Mouse (Mus musculus) thymus, postnatal 25 days (tissue): ENCODE data around the gene C87436.

Experiments
- DNase-seq: peaks from one replicate; pipeline ENCODE4 v3.0.0; 2022

Gene C87436

DNA sequence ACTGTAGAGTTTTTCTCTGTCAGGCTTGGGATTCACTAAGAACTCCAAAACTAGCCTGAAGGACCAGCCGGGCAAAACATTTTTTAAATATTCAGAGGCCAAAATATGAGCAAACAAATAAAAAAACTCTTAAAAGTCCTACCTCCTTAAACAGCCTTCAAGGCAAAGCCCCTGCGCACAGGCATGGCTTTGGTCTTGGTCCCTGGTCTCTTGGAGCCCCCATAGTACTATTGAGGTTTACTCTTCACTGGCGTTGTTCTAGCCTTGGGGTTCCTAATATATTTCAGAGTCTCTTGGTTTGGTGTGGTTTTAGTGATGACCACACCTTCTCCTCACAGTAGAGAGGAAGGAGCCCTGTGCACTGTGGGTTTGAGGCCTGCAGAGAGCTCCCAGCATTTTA is 6.6 kb upstream of the C87436 start:
- no peak for DNase-seq

DNA sequence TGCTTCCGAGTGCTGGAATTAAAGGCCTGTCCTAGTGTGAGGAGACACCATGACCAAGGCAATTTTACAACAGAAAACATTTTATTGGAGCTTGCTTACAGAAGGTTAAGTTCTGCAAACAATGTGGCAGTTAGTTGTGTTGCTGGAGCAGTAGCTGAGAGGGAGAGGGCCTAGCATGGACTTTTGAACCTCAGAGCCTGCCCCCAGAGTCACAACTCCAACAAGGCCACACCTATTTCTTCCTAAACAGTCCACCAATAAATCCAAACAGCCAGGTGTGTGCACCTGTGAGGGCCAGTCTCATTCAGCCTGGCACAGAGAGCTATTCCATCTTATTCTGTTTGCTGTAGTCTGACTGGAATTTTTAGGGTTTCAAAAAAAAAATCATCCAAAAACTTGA is 4.5 kb upstream of the C87436 start:
- no peak for DNase-seq

DNA sequence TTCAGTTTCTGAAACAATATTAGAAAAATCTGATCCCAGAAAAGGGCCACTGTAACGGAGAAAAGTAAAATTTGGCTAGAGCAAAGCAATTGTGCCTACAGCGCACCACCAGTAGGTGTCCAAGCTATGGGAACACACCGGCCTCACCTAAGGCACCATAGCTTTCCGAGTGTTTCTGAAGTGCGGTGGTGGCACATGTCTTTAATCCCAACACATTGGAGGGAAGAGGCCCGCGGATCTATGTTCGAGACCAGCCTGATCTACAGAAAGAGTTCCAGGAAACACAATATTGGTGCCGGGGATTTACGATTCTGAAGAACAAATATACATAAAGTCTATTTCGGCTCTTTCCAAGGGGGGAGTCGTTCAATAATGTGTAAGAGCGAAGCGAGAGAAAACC is 463 bp upstream of the C87436 start:
- DNase-seq, result peak; percentile 64

DNA sequence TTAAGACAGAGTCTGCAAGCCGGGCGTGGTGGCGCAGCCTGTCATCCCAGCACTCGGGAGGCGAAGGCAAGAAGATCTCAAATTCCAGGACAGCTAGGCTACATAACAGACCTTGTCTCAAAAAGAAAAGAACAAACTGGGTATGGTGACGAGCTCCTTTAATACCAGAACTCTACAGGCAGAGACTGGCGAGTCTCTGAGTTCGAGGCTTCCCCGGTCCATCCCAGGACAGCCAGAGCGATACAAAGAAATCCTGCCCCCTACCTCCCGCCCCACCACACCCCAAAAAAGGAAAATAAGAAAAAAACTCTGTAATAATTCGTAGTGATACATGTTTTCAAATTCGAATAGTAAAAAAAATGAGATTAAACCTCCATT is 934 bp downstream of the C87436 start:
- DNase-seq, result no peak

DNA sequence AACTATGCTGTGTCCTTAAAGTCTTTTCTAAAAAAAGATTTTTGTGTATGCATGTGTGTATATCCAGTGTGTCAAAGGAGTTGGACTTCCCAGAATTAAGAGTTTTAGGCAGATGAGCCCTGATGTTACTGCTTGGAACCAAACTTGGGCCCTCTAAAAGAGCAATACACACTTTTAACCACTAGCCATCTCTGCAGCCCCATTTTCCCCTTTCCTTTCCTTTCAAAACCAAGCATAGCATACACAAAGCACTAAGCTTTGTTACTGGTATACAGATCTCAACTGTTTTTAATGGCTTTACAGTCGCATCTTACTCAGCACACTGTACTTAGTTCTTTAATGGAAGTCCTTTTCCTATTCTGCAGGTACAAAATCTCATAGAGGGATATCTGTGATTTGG is 1.4 kb downstream of the C87436 start:
- no peak for DNase-seq

DNA sequence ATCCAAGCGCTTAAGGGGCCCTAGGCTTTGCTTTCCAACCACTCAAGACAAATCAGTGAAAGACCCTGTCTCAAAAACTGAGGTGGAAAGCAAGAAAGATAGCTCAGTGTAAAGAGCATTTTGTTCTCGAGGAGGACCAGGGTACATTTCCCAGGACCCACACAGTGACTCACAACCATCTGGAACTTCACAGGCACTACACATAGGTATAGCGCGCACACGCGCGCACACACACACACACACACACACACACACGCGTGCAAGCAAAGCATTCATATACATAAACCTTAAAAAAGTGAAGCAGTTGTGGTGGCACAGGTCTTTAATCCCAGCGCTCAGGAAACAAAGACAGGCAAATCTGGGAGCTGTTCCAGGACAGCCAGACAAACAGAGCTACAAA is 3.4 kb downstream of the C87436 start:
- DNase-seq, result no peak

DNA sequence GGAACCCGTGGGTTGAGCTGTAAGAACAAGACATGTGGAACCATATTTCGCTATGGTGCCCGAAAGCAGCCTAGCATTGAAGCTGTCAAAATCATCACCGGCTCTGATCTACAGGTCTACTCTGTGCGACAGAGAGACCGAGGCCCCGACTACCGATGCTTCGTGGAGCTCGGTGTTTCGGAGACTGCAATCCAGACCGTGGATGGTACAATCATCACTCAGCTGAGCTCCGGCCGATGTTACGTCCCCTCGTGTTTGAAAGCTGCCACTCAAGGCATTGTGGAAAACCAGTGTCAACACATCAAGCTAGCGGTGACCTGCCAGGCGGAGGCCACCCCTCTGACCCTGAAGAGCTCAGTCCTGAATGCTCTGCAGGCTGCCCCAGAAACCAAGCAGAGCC is 7.4 kb downstream of the C87436 start:
- DNase-seq, result no peak

DNA sequence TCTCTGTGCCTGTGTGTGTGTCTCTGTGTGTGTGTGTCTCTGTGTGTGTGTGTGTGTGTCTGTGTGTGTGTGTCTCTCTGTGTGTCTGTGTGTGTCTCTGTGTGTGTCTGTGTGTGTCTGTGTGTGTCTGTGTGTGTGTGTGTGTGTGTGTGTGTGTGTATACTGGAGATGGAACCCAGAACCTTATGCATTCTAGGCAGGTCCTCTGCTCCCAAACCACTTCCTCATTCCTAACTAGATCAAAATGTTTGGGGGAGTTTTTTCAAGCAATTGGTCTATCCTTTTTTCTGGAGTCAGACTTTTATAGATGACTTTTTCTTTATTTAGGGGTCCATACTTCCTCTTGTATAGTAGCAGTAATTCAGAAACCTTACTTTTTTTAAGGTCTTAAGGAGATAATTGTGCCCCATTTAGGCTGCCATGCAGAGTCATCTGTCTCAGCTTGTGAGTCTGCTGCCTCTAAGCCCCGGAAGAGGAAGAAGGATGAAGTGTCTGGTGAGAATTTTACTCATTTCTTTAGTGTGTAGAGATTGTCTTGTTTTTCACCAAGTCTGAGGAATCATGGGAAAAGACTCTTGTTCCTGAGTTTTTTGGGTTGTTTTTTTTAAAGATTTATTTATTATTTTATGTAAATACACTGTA is 8.9 kb downstream of the C87436 start:
- DNase-seq, result no peak

DNA sequence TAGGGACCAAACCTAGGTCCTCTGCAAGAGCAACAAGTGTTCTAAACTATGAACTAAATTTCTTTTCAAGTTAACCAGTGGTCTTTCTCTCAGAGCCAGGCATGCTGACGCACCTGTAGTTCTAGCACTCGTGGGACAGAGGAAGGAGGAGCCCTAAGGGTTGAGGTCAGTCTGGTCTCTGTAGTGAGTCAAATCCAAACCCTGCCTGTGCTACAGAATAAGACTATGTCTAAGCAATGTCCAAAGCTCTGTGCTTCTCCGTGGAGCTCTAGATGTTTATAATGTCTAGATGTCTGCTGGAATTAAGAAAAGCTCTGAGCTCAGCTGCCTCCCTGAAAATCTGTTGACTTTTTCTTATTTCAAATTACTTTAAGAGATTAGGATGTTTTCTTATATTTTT is 18.6 kb downstream of the C87436 start:
- no peak for DNase-seq

DNA sequence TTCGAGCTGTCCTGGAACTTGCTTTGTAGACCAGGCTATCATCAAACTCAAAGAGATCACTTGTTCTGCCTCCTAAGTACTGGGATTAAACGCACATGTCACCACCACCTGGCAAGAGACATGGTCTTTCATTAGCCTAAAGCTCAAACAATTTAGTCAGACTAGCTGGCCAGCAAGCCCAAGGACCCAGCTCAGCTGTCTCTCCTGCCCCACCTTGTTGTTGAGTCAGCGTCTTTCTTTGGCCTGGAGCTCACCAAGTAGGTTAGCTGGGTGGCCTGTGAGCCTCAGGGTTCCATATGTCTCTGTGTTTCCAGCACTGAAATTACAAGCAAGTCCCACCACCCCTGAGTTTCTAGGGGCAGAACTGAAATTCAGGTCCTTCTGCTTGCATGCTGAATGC is 24.9 kb downstream of the C87436 start:
- DNase-seq, result no peak

DNA sequence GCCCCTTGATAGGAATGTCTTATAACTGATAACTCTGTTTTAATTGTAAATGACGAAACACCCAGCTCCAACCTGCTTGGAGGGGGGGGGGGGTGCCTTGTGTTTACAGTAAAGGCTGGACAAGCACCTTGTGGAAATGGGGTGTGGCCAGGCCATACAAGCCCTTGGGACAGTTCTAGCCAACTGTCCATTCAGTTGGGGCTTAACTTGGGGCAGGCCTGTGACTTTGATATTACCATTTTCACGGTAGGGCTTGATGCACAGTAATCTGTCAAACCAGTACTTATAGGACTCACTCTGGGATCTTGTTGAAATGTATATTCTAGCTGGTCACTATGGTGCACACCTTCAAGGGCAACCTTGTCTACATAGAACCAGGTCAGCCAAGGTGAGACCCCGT is 33.1 kb downstream of the C87436 start:
- DNase-seq, result no peak

DNA sequence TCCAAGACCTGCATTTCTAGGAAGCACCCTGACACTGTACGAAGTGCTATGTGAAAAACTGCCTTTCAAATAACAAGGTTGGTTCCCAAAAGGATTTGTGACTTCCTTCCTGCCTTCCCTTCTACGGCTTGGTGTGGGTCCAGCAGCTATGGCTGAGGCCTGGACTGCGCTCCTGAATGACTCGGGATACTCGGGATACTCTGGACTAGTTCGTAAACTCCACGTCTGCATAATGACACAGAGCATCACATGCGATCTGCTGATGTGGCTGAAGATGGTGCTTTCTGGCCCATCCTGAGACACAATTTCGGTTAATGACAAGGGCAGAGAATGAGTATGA is 33.6 kb downstream of the C87436 start:
- no peak for DNase-seq

DNA sequence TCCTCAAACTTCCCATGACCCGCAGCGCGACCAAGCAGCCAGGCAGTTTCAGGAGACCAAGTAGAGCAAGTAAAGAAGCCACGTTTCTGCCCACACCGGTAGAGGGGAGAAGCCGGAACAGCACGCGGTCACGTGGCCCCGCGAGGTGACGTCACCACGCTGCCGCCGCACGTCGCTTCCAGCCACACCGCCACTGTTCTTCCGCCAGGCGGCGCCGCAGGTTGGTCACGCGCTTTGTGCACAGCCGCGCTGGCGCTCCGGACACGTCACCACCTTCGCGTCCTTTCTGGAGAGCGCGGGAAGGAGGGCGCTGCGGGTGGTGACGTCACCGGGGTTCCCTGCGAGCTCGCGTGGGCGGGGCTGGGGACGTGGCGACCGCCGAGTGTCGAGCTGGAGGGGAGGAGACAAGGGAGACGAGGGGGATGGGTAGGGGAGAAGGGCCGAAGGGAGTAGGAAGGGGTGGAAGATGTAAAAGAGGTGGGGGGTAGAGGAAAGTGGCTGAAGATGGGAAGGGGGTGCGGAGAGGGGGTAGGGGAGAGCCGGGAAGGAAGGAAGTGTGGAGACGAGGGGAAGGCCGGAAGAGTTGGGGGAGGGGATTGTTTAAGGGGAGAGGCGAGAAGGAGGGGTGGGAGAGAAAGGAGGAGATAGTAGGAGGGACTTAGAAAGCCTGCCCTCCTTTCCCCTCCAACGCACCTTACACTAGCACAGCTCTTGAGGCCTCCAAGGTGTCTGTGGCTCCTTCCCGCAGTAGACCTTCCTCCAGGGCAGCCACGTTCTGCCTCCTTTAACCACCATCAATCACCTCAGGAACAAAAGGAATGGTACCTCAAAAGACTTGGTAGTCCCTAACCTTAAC is 34.2 kb downstream of the C87436 start:
- peak; percentile 100 for DNase-seq

DNA sequence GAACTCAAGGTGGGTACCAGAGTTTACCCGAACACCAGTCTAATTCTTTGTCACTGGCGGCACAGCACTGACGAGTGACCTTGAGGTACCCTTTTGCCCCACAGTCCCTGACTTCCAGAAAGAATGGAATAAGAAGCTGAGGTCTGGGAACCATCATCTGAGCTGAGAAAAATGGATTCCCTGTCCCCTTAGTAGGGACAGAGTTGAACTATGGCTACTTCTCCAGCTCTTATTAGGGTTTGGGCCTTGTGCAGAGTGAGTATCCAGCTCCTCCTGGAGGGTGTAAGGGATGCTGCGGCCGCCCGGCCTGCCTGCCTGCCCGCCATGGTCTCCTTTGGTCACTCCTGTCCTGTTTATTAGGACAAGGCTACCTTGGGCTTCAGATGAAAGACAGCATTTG is 34.9 kb downstream of the C87436 start:
- DNase-seq, result no peak

DNA sequence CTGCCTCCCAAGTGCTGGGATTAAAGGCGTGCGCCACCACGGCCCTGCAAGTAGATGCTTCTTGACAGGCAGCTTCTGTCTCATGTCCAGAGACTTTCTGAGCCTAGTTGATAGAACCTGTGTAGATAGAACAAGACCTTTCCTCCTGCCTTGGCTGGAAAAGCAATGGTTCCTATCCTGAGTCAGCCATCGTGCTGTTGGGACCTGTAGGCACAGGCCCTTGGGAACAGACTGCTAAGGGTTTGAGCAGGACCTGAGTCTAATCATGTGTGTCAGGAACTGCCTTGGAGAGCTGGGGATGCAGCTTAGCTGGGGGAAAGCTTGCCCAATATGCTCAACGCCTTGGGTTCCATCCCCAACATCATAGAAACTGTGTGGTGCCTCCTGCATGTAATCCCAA is 35.9 kb downstream of the C87436 start:
- no peak for DNase-seq

DNA sequence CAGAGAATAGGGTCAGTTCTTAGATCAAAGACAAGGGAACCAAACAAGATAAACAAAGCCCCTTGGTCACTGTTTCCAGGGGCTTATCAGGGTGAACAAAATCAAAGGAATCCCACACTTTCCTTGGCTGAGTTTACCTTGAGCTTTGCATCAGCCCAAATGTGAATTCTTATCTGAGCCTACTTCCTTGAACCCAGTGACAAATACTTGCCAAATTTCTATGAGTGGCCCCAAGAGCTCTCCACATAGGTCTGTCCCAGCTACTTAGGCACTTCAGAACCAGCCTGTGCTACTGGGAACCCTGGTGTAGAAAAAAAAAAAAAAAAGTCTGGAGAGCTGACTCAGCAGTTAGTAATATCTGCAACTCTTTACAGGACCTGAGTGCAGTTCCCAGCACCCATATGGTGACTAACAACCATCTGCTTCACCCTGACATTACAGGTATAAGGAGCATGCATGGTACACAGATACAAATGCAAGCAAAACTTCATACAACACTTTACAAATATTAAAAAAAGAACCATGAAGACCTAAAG is 36.5 kb downstream of the C87436 start:
- DNase-seq, result no peak

DNA sequence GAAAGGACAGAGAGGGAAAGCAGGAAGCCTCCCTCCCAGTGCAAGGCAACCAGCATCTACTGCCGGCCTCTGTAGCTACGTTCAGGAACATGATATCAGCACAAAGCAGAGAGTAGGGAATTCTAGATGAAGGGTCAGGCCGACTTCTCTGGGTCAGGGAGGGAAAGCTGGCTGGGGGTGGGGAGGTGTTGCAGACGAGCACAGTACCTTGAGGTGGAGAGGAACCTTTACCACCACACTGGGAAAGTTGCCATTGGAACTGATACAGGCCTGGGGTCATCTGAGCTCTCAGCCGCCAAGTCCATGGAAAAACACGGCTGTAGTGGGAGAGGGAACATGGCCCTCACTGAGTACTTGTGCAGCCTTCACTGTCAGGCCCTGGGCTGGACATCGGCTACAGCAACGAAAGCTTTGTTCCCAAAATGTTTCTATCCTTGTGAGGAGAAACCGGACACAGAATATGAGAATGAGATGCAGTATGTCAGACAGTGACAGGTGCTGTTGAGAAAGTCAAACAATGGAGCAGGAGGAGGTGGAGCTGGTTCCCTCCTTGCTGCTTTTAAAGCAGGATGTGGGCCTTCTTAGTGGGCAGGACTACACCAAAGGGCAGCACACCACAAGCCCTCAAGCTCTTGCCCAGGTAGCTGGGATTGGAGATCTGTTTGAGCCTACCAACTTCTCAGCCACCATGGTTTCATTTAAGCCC is 37.4 kb downstream of the C87436 start:
- DNase-seq, result no peak

DNA sequence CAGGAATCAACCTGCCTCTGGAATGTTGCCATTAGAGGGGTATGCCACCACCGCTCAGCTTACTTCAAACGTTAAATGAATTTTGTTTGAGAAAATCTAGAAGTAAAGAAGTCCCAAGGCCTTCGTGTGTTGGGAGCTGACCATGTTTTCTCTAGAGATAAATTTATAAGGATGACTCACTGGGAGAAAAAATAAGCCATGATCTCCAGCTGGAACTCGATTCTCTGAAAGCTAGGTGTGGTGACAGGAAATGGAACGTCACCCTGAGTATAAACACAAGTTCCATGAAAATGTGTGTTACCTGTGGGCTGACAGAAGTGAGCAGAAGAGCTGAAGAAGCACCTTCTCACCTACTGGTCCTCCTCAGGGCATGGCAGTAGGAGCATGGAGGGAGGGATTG is 38.8 kb downstream of the C87436 start:
- no peak for DNase-seq

DNA sequence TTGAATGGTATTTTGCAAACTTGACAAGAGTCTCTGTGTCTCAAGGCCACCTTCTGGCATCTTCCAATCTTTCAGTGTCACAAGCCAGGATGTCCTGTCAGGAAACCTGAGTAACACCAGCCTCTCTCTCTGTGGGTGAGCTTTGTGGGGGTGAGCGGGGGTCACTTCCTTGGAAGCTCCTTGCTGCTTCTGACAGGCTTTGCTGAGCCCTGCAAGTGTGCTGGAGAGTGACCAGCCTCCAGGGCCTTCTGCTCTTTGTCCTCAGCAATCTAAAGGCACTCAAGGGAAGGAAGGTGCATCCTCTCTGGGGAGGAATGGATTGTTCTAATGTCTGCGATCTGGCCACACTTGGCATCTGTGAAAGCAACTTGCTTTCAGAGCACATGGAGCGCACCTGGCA is 41.1 kb downstream of the C87436 start:
- no peak for DNase-seq

DNA sequence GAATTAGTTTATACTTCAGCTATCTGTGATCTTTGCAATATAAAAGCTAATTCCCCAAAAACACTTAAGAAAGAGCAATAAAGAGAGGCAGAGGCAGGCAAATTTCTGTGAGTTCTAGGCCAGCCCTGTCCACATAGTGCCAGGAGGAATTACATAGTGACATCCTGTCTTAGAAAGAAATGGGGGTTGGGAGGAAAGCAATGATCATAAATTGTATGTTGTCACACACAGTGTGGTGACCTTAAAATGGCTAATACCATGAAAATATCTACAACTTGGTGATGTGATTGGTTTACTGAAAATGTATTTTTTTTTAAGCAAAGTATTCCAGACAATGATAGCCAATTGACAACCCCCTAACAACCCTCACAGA is 41.6 kb downstream of the C87436 start:
- no peak for DNase-seq

DNA sequence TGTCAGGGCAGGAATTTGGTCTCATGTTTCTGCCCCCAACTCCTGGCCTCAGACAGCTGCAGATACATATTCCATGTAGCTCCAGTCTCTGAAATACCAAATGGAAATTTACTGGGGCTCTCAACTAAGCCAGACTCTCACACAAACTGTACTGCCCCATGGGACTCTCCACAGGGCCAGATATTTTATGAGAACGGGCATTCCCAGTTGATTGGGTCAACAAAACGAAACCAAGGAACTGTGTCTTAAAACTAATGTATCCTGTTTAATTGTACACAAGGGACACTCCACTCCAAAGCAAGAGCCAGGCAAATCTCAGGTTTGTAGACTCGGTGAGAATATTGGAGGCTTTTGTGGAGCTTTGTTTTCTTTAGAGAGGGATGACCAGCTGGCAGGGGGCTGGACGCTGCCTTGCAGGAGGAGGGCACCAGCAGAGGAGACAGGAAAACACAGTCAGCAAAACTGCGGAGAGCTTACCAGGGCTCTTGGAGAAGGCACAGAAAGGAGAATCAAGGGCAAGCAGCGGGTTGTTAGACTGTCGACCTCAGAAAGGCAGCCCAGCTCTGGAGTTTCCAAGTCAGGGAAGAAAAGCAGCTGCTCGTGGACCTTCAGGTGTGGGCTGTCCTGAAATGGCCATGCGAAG is 42.1 kb downstream of the C87436 start:
- no peak for DNase-seq

DNA sequence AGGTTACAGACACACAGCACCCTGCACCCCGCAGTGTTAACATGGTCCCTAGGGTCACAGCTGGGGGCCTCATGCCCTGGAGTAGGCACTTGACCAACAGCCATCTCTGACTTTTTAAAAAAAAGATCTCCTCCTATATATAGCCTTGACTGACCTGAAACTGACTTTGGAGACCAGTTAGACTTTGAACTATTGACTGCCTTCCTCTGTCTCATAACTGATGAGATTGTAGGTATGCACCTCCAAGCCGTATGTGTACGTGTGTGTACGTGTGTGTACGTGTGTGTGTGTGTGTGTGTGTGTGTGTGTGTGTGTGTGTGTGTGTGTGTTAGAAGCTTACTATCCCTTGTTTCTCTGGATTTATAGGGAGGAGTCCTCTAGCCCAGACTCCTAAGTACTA is 43.7 kb downstream of the C87436 start:
- no peak for DNase-seq

DNA sequence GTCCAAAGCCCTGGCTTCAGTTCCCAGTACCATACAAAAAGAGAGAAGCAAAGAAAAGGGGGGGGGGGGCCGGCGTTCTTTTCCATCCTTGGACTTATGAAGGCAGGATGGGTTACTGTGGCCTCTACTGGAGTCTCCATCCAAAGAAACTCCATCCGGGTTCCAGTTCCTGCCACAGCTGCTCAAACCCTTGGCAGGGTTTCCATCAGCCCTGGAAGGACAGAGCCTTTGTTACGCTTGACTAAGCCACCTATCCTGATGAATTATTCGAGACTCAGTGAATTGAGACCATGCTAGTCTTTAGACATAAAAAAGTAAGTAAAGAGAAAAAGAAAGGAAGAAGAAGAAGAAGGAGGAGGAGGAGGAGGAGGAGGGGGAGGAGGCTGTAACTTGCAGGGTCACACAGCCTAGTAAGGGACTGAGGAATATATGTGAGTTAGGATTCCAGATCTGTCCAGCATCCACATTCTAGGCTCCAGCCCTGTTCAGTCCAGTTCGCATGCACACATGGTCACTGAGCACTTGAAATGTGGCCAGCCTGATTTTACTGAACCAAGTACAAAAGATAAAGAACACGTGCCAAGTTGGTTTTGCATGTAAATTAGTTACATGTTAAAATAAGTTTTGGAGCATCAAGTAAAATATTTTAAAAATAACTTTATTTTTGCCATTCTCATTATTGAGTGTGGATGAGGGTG is 47.9 kb downstream of the C87436 start:
- DNase-seq, result no peak
